Mouse (Mus musculus) cerebellum, adult 2 months (tissue): ENCODE results near the gene Lyzl6.

Experiments
- CTCF ChIP-seq: fragments of 200-500 bp; IDR thresholded peaks from 2 replicates; pipeline ENCODE4 v1.5.1; 2011; ENCODE audit warnings: low read depth, mild to moderate bottlenecking, control low read depth, low read length, moderate library complexity, borderline replicate concordance; ENCODE audit not compliant: insufficient read depth
- POLR2A ChIP-seq: fragments of 200-500 bp; IDR thresholded peaks from 2 replicates; pipeline ENCODE4 v1.6.1; 2011; ENCODE audit warnings: low read length, control low read depth, borderline replicate concordance; ENCODE audit not compliant: insufficient read depth

GRCm38 (mm10) chr11:103658189-103658588, 19.5 kb upstream of the Lyzl6 start:
- TF ChIP-seq CTCF, result no peak
- no peak for TF ChIP-seq POLR2A
